Mouse (Mus musculus): ENCODE data around the gene Osr1. TPM values are rescaled to one million over a fixed set of nuclear protein-coding genes. Genes with fewer than 3 reads are reported as not detected.

The Osr1 gene
- polyA plus RNA-seq, 1 experiment from 2014 or later = 8.2 TPM

GRCm38 (mm10) chr12:9573682-9574081, 3.8 kb downstream of the Osr1 start:
- DNase-seq (ENCODE audit: low spot score) (no peak), ATAC-seq (no peak)
- 12% methylated on average over 12 of the region's 12 CpGs for WGBS

GRCm38 (mm10) chr12:9574244-9574871, 4.4 kb downstream of the Osr1 start:
- Histone ChIP-seq H3K9ac (replicated peaks; ENCODE audit: low read depth) (0 out of 2 replicates have a peak overlapping the region, but pooled peaks have one; percentile 12), H3K27me3 (replicated peaks; ENCODE audit: insufficient read depth, low read length) (peaks cover 49% of the 10 kb centered on the region), H3K27ac (ENCODE audit: low read length) (peak overlapping the region; percentile 58), H3K4me1 (ENCODE audit: insufficient read depth, low read depth, low read length) (0 out of 2 replicates have a peak, but pooled peaks cover 3% of the 10 kb centered on the region), H3K4me2 (replicated peaks; ENCODE audit: low read depth, low read length) (peak overlapping the region; percentile 72), H3K36me3 (ENCODE audit: insufficient read depth, low read length) (no peaks in the 10 kb centered on the region), H3K4me3 (ENCODE audit: low read depth, low read length) (peak overlapping the region; percentile 49), H3K9me3 (ENCODE audit: low read length) (no peaks in the 10 kb centered on the region)
- ATAC-seq (peak; percentile 67), DNase-seq (ENCODE audit: low spot score) (peak; percentile 59)
- TF ChIP-seq EP300 (IDR thresholded peaks at IDR 0.05) = no peak
- peak; percentile 56 for TF ChIP-seq CTCF (IDR thresholded peaks at IDR 0.05)
- WGBS = under 1% methylated on average over 38 of the region's 38 CpGs

More at GRCm38 (mm10) chr12:9573682-9574081, 3.8 kb downstream of the Osr1 start:
- Histone ChIP-seq H3K27ac (ENCODE audit: low read length) (no peak overlapping the region), H3K9ac (replicated peaks; ENCODE audit: low read depth) (no peak overlapping the region), H3K4me1 (ENCODE audit: insufficient read depth, low read depth, low read length) (no peaks in the 10 kb centered on the region), H3K4me3 (ENCODE audit: low read depth, low read length) (peak overlapping the region; percentile 49), H3K27me3 (replicated peaks; ENCODE audit: insufficient read depth, low read length) (peaks cover 42% of the 10 kb centered on the region), H3K36me3 (ENCODE audit: insufficient read depth, low read length) (no peaks in the 10 kb centered on the region), H3K4me2 (replicated peaks; ENCODE audit: low read depth, low read length) (peak overlapping the region; percentile 72), H3K9me3 (ENCODE audit: low read length) (no peaks in the 10 kb centered on the region)
- TF ChIP-seq EP300 (IDR thresholded peaks at IDR 0.05) (no peak), CTCF (IDR thresholded peaks at IDR 0.05) (no peak)

GRCm38 (mm10) chr12:9575158-9576042, 5.5 kb downstream of the Osr1 start:
- peaks cover 54% of the 10 kb centered on the region for H3K27me3 ChIP-seq (replicated peaks; ENCODE audit: insufficient read depth, low read length)

GRCm38 (mm10) chr12:9576043-9576538, 6.2 kb downstream of the Osr1 start:
- no peaks in the 10 kb centered on the region for H3K9me3 ChIP-seq (ENCODE audit: low read length)
- no peaks in the 10 kb centered on the region for H3K36me3 ChIP-seq (ENCODE audit: insufficient read depth, low read length)
- peak overlapping the region; percentile 49 for H3K4me3 ChIP-seq (ENCODE audit: low read depth, low read length)
- ATAC-seq = no peak
- H3K27me3 ChIP-seq (replicated peaks; ENCODE audit: insufficient read depth, low read length) = peaks cover 56% of the 10 kb centered on the region
- TF ChIP-seq EP300 (IDR thresholded peaks at IDR 0.05) (no peak), CTCF (IDR thresholded peaks at IDR 0.05) (no peak)
- H3K9ac ChIP-seq (replicated peaks; ENCODE audit: low read depth) = no peak overlapping the region
- 10% methylated on average over 18 of the region's 18 CpGs for WGBS
- H3K4me2 ChIP-seq (replicated peaks; ENCODE audit: low read depth, low read length) = peak overlapping the region; percentile 72
- DNase-seq (ENCODE audit: low spot score) = no peak
- no peak overlapping the region for H3K27ac ChIP-seq (ENCODE audit: low read length)
- H3K4me1 ChIP-seq (ENCODE audit: insufficient read depth, low read depth, low read length) = 0 out of 2 replicates have a peak, but pooled peaks cover 9% of the 10 kb centered on the region

More at GRCm38 (mm10) chr12:9575158-9576042, 5.5 kb downstream of the Osr1 start:
- TF ChIP-seq EP300 (IDR thresholded peaks at IDR 0.05) (no peak), CTCF (IDR thresholded peaks at IDR 0.05) (no peak)
- Histone ChIP-seq H3K4me3 (ENCODE audit: low read depth, low read length) (peak overlapping the region; percentile 49), H3K4me1 (ENCODE audit: insufficient read depth, low read depth, low read length) (0 out of 2 replicates have a peak, but pooled peaks cover 9% of the 10 kb centered on the region), H3K4me2 (replicated peaks; ENCODE audit: low read depth, low read length) (peak overlapping the region; percentile 72), H3K9me3 (ENCODE audit: low read length) (no peaks in the 10 kb centered on the region), H3K36me3 (ENCODE audit: insufficient read depth, low read length) (no peaks in the 10 kb centered on the region), H3K9ac (replicated peaks; ENCODE audit: low read depth) (no peak overlapping the region), H3K27ac (ENCODE audit: low read length) (no peak overlapping the region)
- DNase-seq (ENCODE audit: low spot score) = no peak
- WGBS = 11% methylated on average over 21 of the region's 21 CpGs
- ATAC-seq = no peak

- no peak overlapping the region for H3K4me2 ChIP-seq (replicated peaks; ENCODE audit: low read depth, low read length)
- DNase-seq (ENCODE audit: low spot score) (no peak), ATAC-seq (no peak)
- 0 out of 2 replicates have a peak, but pooled peaks cover 9% of the 10 kb centered on the region for H3K4me1 ChIP-seq (ENCODE audit: insufficient read depth, low read depth, low read length)
- no peak overlapping the region for H3K9ac ChIP-seq (replicated peaks; ENCODE audit: low read depth)
- no peak overlapping the region for H3K27ac ChIP-seq (ENCODE audit: low read length)
- H3K27me3 ChIP-seq (replicated peaks; ENCODE audit: insufficient read depth, low read length) = peaks cover 64% of the 10 kb centered on the region
- WGBS = 51% methylated on average over 2 of the region's 2 CpGs
- TF ChIP-seq EP300 (IDR thresholded peaks at IDR 0.05) = no peak
- no peak for TF ChIP-seq CTCF (IDR thresholded peaks at IDR 0.05)
- no peaks in the 10 kb centered on the region for H3K9me3 ChIP-seq (ENCODE audit: low read length)
- H3K4me3 ChIP-seq (ENCODE audit: low read depth, low read length) = no peak overlapping the region
- no peaks in the 10 kb centered on the region for H3K36me3 ChIP-seq (ENCODE audit: insufficient read depth, low read length)
Measured at GRCm38 (mm10) chr12:9577610-9578009, 7.7 kb downstream of the Osr1 start.

GRCm38 (mm10) chr12:9578591-9578990, 8.7 kb downstream of the Osr1 start:
- H3K4me2 ChIP-seq (replicated peaks; ENCODE audit: low read depth, low read length) = no peak overlapping the region
- DNase-seq (ENCODE audit: low spot score) = no peak
- H3K27ac ChIP-seq (ENCODE audit: low read length) = no peak overlapping the region
- H3K4me3 ChIP-seq (ENCODE audit: low read depth, low read length) = no peak overlapping the region
- no peaks in the 10 kb centered on the region for H3K36me3 ChIP-seq (ENCODE audit: insufficient read depth, low read length)
- H3K9ac ChIP-seq (replicated peaks; ENCODE audit: low read depth) = no peak overlapping the region
- peaks cover 64% of the 10 kb centered on the region for H3K27me3 ChIP-seq (replicated peaks; ENCODE audit: insufficient read depth, low read length)
- no peak for ATAC-seq
- WGBS = 59% methylated on average over 4 of the region's 4 CpGs
- 0 out of 2 replicates have a peak, but pooled peaks cover 9% of the 10 kb centered on the region for H3K4me1 ChIP-seq (ENCODE audit: insufficient read depth, low read depth, low read length)
- no peaks in the 10 kb centered on the region for H3K9me3 ChIP-seq (ENCODE audit: low read length)
- TF ChIP-seq CTCF (IDR thresholded peaks at IDR 0.05) = no peak
- no peak for TF ChIP-seq EP300 (IDR thresholded peaks at IDR 0.05)

All from lung, postnatal 0 days (tissue).